Mouse (Mus musculus): ENCODE data around the gene Krtap28-13. TPM values are rescaled to one million over a fixed set of nuclear protein-coding genes. Genes with fewer than 3 reads are reported as not detected.

Krtap28-13 gene
- polyA plus RNA-seq, 1 experiment, result not detected

DNA sequence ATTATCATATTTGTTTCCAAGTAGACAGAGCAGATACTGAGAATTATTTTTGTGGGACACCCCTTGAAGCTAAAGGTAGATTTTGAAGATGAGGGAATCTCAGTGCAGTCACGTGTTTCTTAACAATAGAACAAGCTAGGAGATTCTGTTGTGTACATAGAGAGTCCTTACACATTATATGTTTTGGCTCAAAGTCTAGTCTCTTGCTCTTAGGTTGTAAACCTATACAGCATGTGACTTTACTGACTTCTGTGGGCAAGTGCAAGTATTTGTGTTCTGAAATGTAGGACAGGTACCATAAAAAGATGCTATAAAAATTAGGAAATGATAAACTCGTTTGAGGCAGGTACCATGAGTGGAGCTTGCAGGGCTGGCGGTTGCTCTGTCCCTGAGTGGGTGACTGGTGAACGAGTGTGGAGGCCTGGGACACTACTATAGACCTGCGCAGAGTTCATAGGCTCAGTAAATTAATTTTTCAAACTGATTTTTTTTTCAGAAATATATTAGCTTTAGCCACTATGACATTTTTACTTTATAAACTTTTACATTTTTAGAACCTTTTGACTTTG lies 46.8 kb downstream of the Krtap28-13 start:
- no peak for TF ChIP-seq POLR2A (IDR thresholded peaks at IDR 0.05; ENCODE audit: low read depth, low read length)
- TF ChIP-seq CTCF (IDR thresholded peaks at IDR 0.05; ENCODE audit: extremely low read depth, insufficient read length, insufficient replicate concordance, low read depth, low read length), result no peak
- no peak overlapping the region for H3K27ac ChIP-seq (ENCODE audit: insufficient read depth, low read depth, low read length)
- H3K4me1 ChIP-seq (ENCODE audit: control insufficient read depth, insufficient read depth, insufficient read length, low read length), result peaks cover 6% of the 10 kb centered on the region; the same call in 1 of the 2 replicates
- no peaks in the 10 kb centered on the region for H3K27me3 ChIP-seq (ENCODE audit: control insufficient read depth, insufficient read depth, low read length)
- no peak overlapping the region for H3K4me3 ChIP-seq (ENCODE audit: low read depth, low read length)
- 35% methylated on average over 5 of the region's 5 CpGs for WGBS
- no peaks in the 10 kb centered on the region for H3K36me3 ChIP-seq (ENCODE audit: control insufficient read depth, insufficient read depth, low read length)

DNA sequence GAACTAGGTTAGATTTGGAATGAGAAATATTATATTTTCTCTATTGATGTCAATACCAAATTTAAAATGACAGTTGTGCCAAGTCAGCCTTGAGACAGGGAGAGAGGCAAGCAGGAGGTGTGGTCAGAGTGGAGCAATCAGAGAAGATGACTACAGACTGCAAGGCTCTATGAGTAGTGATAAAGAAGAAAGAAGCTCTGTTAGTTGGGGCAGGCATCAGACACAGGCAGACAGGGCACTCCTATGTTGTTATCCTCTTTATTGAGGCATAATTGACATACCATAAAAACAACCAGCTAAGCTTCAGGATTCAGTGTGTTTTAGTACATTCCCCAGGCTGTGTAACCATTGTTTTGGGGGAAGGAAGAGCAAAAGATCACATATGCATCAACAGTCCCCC lies 50.3 kb downstream of the Krtap28-13 start:
- H3K27me3 ChIP-seq (ENCODE audit: control insufficient read depth, insufficient read depth, low read length), result no peaks in the 10 kb centered on the region
- H3K27ac ChIP-seq (ENCODE audit: insufficient read depth, low read depth, low read length), result 0 out of 2 replicates have a peak overlapping the region, but pooled peaks have one; percentile 19
- H3K4me3 ChIP-seq (ENCODE audit: low read depth, low read length), result no peak overlapping the region
- peaks cover 6% of the 10 kb centered on the region; the same call in 1 of the 2 replicates for H3K4me1 ChIP-seq (ENCODE audit: control insufficient read depth, insufficient read depth, insufficient read length, low read length)
- TF ChIP-seq POLR2A (IDR thresholded peaks at IDR 0.05; ENCODE audit: low read depth, low read length) (no peak), CTCF (IDR thresholded peaks at IDR 0.05; ENCODE audit: extremely low read depth, insufficient read length, insufficient replicate concordance, low read depth, low read length) (no peak)
- H3K36me3 ChIP-seq (ENCODE audit: control insufficient read depth, insufficient read depth, low read length), result no peaks in the 10 kb centered on the region

Other genes with a start within 250 kb of the Krtap28-13 start
- 28.4 and 46.7 TPM in 2 replicates for gene Agfg1, start 221.4 kb upstream of the Krtap28-13 start, polyA plus RNA-seq (2012; rRNA removed)
- 1.6 and 2.2 TPM in 2 replicates for gene A030005L19Rik, start 147.6 kb upstream of the Krtap28-13 start, polyA plus RNA-seq (2012; rRNA removed)
- not detected in 2 replicates for gene A030014E15Rik, start 136.0 kb upstream of the Krtap28-13 start, polyA plus RNA-seq (2012; rRNA removed)
- gene Gm6217, start 129.5 kb upstream of the Krtap28-13 start, polyA plus RNA-seq (2012; rRNA removed), result not detected in 2 replicates
- gene A030003K21Rik, start 117.5 kb upstream of the Krtap28-13 start, polyA plus RNA-seq (2012; rRNA removed), result not detected in 2 replicates
- gene Gm7544, start 104.9 kb upstream of the Krtap28-13 start, polyA plus RNA-seq (2012; rRNA removed), result not detected in 2 replicates
- gene Gm47955, start 100.6 kb upstream of the Krtap28-13 start, polyA plus RNA-seq (2012; rRNA removed), result not detected in 2 replicates
- gene Gm47959, start 60.4 kb upstream of the Krtap28-13 start, polyA plus RNA-seq (2012; rRNA removed), result not detected in 2 replicates
- gene Slc19a3, start 22.5 kb upstream of the Krtap28-13 start, polyA plus RNA-seq (2012; rRNA removed), result 0.63 and 8.2 TPM in 2 replicates
- gene Krtap28-10, start 18.4 kb upstream of the Krtap28-13 start, polyA plus RNA-seq (2012; rRNA removed), result not detected in 2 replicates
- 0.09 TPM in 1 of 2 replicates, not detected in the other for gene Gm47969, start 16.0 kb upstream of the Krtap28-13 start, polyA plus RNA-seq (2012; rRNA removed)
- gene A030005K14Rik, start 1.6 kb upstream of the Krtap28-13 start, polyA plus RNA-seq (2012; rRNA removed), result 0.18 TPM in 1 of 2 replicates, not detected in the other
- 4.1 and 15.3 TPM in 2 replicates for gene Ccl20, start 55.8 kb downstream of the Krtap28-13 start, polyA plus RNA-seq (2012; rRNA removed)
- not detected in 2 replicates for gene Daw1, start 98.8 kb downstream of the Krtap28-13 start, polyA plus RNA-seq (2012; rRNA removed)

Data from small intestine, adult 2 months (tissue).